ENCODE assay signal across 8 mouse cellular contexts in genomic region chr6:108828872-108829271, GRCm38 (mm10). TPM values are rescaled to one million over a fixed set of nuclear protein-coding genes. Genes with fewer than 3 reads are reported as not detected.
DNase-seq lines count a peak whose midpoint lies in the region; ATAC-seq and TF ChIP-seq lines count a peak whose summit lies in the region.

No protein-coding gene starts in this region.

- TF ChIP-seq POLR2A in lung, adult 2 months (IDR thresholded peaks at IDR 0.05; ENCODE audit: borderline replicate concordance, extremely low read depth, low read depth, low read length), result no peak

- H3K4me2 ChIP-seq in forebrain, embryonic 15.5 days (replicated peaks), result peak overlapping the region; percentile 90
- peak overlapping the region; percentile 92 for H3K4me2 ChIP-seq in intestine, embryonic 14.5 days (ENCODE audit: low read length)
- H3K4me2 ChIP-seq in liver, embryonic 15.5 days, result peak overlapping the region; percentile 97
- H3K4me2 ChIP-seq in neural tube, embryonic 15.5 days, result peak overlapping the region; percentile 76

- H3K9ac ChIP-seq in forebrain, embryonic 15.5 days (replicated peaks), result peak overlapping the region; percentile 83
- peak overlapping the region; percentile 78 for H3K9ac ChIP-seq in intestine, embryonic 14.5 days (ENCODE audit: low read length)
- H3K9ac ChIP-seq in liver, embryonic 15.5 days, result peak overlapping the region; percentile 88
- peak overlapping the region; percentile 89 for H3K9ac ChIP-seq in neural tube, embryonic 15.5 days (replicated peaks)

- DNase-seq in lung, adult 2 months, result no peak
- no peak for DNase-seq in lung, postnatal 25 days (ENCODE audit: low spot score)
- DNase-seq in adipocyte (ENCODE audit: low spot score), result peak; percentile 47
- no peak for DNase-seq in intestine, embryonic 14.5 days (ENCODE audit: low spot score)
- no peak for DNase-seq in urinary bladder, postnatal 25 days (ENCODE audit: low spot score)

- peak overlapping the region; percentile 63 for H3K27ac ChIP-seq in forebrain, embryonic 15.5 days (replicated peaks)
- H3K27ac ChIP-seq in intestine, embryonic 14.5 days (ENCODE audit: low read depth), result peak overlapping the region; percentile 55
- peak overlapping the region; percentile 81 for H3K27ac ChIP-seq in liver, embryonic 15.5 days (replicated peaks)
- H3K27ac ChIP-seq in neural tube, embryonic 15.5 days (replicated peaks), result peak overlapping the region; percentile 80

- no peaks in the 10 kb centered on the region for H3K27me3 ChIP-seq in forebrain, embryonic 15.5 days
- H3K27me3 ChIP-seq in intestine, embryonic 14.5 days (replicated peaks; ENCODE audit: control insufficient read depth, insufficient read depth, low read length), result no peaks in the 10 kb centered on the region
- no peaks in the 10 kb centered on the region for H3K27me3 ChIP-seq in liver, embryonic 15.5 days
- no peaks in the 10 kb centered on the region for H3K27me3 ChIP-seq in neural tube, embryonic 15.5 days (replicated peaks)

- TF ChIP-seq CTCF in lung, adult 2 months (IDR thresholded peaks at IDR 0.05; ENCODE audit: insufficient read depth, low read length), result no peak

- H3K4me3 ChIP-seq in lung, adult 2 months (replicated peaks; ENCODE audit: extremely low read depth, low read depth, low read length), result peak overlapping the region; percentile 87
- H3K4me3 ChIP-seq in forebrain, embryonic 15.5 days, result peak overlapping the region; percentile 74
- H3K4me3 ChIP-seq in intestine, embryonic 14.5 days (ENCODE audit: low read depth, low read length), result peak overlapping the region; percentile 69
- peak overlapping the region; percentile 84 for H3K4me3 ChIP-seq in liver, embryonic 15.5 days (replicated peaks)
- H3K4me3 ChIP-seq in neural tube, embryonic 15.5 days (replicated peaks), result peak overlapping the region; percentile 91

- no peaks in the 10 kb centered on the region for H3K36me3 ChIP-seq in forebrain, embryonic 15.5 days
- no peaks in the 10 kb centered on the region; the same call in 1 of the 2 replicates for H3K36me3 ChIP-seq in intestine, embryonic 14.5 days (ENCODE audit: control insufficient read depth, insufficient read depth, low read length)
- peaks cover 4% of the 10 kb centered on the region; the same call in 1 of the 2 replicates for H3K36me3 ChIP-seq in liver, embryonic 15.5 days (replicated peaks)
- H3K36me3 ChIP-seq in neural tube, embryonic 15.5 days, result no peaks in the 10 kb centered on the region

- peak; percentile 74 for ATAC-seq in forebrain, embryonic 15.5 days (replicated peaks)
- ATAC-seq in intestine, embryonic 14.5 days (replicated peaks; ENCODE audit: low FRiP score, low TSS enrichment, low read depth), result no peak; the same call in 1 of the 2 replicates
- peak; percentile 56 for ATAC-seq in liver, embryonic 15.5 days (ENCODE audit: insufficient read depth)
- ATAC-seq in neural tube, embryonic 15.5 days (ENCODE audit: low FRiP score), result peak; percentile 70

- H3K4me1 ChIP-seq in lung, adult 2 months (ENCODE audit: control insufficient read depth, insufficient read depth, low read length), result peaks cover 18% of the 10 kb centered on the region
- peaks cover 16% of the 10 kb centered on the region for H3K4me1 ChIP-seq in forebrain, embryonic 15.5 days
- H3K4me1 ChIP-seq in intestine, embryonic 14.5 days (replicated peaks; ENCODE audit: control insufficient read depth, insufficient read depth, low read length), result peaks cover 12% of the 10 kb centered on the region
- peaks cover 66% of the 10 kb centered on the region for H3K4me1 ChIP-seq in liver, embryonic 15.5 days (replicated peaks)
- H3K4me1 ChIP-seq in neural tube, embryonic 15.5 days, result peaks cover 17% of the 10 kb centered on the region

- no peaks in the 10 kb centered on the region for H3K9me3 ChIP-seq in forebrain, embryonic 15.5 days
- H3K9me3 ChIP-seq in intestine, embryonic 14.5 days (ENCODE audit: control insufficient read depth, low read length), result no peaks in the 10 kb centered on the region
- no peaks in the 10 kb centered on the region for H3K9me3 ChIP-seq in liver, embryonic 15.5 days (replicated peaks)
- no peaks in the 10 kb centered on the region for H3K9me3 ChIP-seq in neural tube, embryonic 15.5 days (replicated peaks)

- WGBS in lung, adult 2 months, result under 1% methylated on average over 56 of the region's 56 CpGs
- WGBS in forebrain, embryonic 15.5 days, result under 1% methylated on average over 56 of the region's 56 CpGs
- under 1% methylated on average over 56 of the region's 56 CpGs for WGBS in intestine, embryonic 14.5 days
- WGBS in liver, embryonic 15.5 days (ENCODE audit: insufficient replicate concordance), result under 1% methylated on average over 56 of the region's 56 CpGs
- WGBS in neural tube, embryonic 15.5 days, result 0% methylated on average over 56 of the region's 56 CpGs

RNA-seq across cellular contexts. Expression of gene Edem1, which starts 0.4 kb away (rescaled TPM):
- 18.4 and 18.5 TPM in 2 replicates for polyA plus RNA-seq in lung, adult 2 months (2012; rRNA removed)
- polyA plus RNA-seq in forebrain, embryonic 15.5 days (2015; fragmentation: Nextera tagmentation; extraction: Ambion mirVana), result 6.9 and 8.3 TPM in 2 replicates
- 29.5 and 37.9 TPM in 2 replicates for polyA plus RNA-seq in intestine, embryonic 14.5 days (2014; fragmentation: Nextera tagmentation; extraction: Ambion mirVana)
- 18.5 and 18.9 TPM in 2 replicates for polyA plus RNA-seq in liver, embryonic 15.5 days (2015; fragmentation: Nextera tagmentation; extraction: Ambion mirVana)
- polyA plus RNA-seq in neural tube, embryonic 15.5 days (2015; fragmentation: Nextera tagmentation; extraction: Ambion mirVana), result 5.3 and 11.6 TPM in 2 replicates

RNA-seq across cellular contexts. Expression of gene Arl8b, which starts 46.0 kb away (rescaled TPM):
- polyA plus RNA-seq in lung, adult 2 months (2012; rRNA removed), result 14.5 and 19.4 TPM in 2 replicates
- 89.6 and 99.7 TPM in 2 replicates for polyA plus RNA-seq in forebrain, embryonic 15.5 days (2015; fragmentation: Nextera tagmentation; extraction: Ambion mirVana)
- polyA plus RNA-seq in intestine, embryonic 14.5 days (2014; fragmentation: Nextera tagmentation; extraction: Ambion mirVana), result 73.6 and 81.7 TPM in 2 replicates
- polyA plus RNA-seq in liver, embryonic 15.5 days (2015; fragmentation: Nextera tagmentation; extraction: Ambion mirVana), result 31.0 and 32.7 TPM in 2 replicates
- 112 and 117 TPM in 2 replicates for polyA plus RNA-seq in neural tube, embryonic 15.5 days (2015; fragmentation: Nextera tagmentation; extraction: Ambion mirVana)
